Mouse (Mus musculus) layer of hippocampus, postnatal 36 days (tissue): ENCODE data around the gene Opn4. TPM values are rescaled to one million over a fixed set of nuclear protein-coding genes. Genes with fewer than 3 reads are reported as not detected.
A peak's percentile ranks its signal among the peaks of the same experiment; 100 is the strongest.

Source experiments
- DNase-seq, 2 experiments: peaks; one replicate each; pipeline ENCODE4 v3.0.0; 2022
- total RNA-seq, 2 experiments: library from RNA; stranded (reverse); gene quantifications; 2 replicates each; pipeline ENCODE4 v1.2.3; 2021

The Opn4 gene
- total RNA-seq, 2 experiments from 2014 or later: not detected

DNA sequence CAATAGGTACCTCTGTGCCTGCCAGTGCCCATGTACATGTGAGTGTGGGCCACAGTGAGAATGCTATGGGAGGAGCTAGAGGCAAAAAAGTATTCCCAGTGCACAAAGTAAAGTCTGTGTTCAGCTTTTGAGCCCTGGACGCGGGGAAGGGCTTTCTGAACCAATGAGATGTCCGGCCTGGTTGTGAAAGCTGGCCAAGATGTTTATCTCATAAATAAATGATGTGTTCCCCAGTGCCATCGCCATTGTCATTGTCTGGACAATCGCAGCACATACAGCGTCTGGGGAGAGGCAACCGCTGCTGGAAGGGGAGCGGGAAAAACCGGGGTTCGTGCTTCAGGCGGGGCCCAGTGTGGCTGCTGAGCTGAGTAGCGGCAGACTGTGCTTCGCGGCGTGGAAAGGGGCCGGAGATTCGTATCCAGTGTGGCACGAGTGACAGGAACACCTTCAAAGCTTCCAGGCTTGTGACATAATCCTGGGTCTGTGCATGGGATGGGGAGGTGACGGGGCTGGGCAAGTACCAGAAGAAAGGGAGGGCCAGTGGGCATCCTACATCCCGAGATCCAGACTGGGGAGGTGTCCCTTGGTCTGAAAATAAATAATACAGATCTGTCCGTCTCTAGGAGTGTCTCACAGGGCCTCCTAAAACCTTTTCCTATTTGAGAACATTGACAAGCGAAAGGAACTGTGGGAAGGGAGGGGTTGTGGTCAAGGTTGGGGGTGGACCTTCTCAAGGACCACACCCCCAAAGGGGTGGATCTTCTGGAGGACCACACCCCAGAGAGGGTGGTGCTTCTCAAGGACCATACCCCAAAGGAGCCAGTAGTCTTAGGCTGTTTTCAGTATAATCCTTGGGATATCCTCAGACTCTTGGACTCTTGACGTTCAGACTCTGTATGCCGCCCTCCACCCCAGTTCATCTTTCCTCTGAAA is 8.9 kb downstream of the Opn4 start:
- DNase-seq: peak in 1 of 2 experiments; percentile 25

- DNase-seq: no peak
These were observed 9.8 kb downstream of the Opn4 start for GRCm38 (mm10) chr14:34590017-34590570.

GRCm38 (mm10) chr14:34589185-34589713 is 10.7 kb downstream of the Opn4 start:
- no peak for DNase-seq

- no peak for DNase-seq
These were observed 11.4 kb downstream of the Opn4 start, which contains the start of gene Ldb3 for GRCm38 (mm10) chr14:34588498-34588897. Gene Ldb3, minus strand, starts transcription at chr14:34588682.

- DNase-seq: no peak
These were observed 11.9 kb downstream of the Opn4 start for GRCm38 (mm10) chr14:34588005-34588404.

DNA sequence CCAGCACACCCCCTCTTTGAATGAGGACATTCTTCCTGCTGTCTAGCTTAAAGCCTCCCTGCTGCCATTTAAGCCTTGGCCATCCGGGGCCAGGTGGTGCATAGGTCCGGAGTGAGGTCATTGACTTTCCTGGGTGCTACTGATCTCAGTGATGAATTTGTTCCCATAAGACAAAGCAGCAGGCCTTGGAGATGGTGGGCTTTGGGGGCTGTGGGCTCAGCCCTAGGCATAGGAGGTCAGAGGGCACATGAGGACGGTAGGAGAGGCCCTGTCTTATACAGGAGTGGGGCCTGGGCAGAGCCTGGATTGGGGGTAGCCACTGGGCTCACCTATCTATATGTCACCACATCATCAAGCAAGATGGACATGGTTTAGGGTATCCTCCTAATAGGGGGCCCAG is 13.1 kb downstream of the Opn4 start:
- DNase-seq: no peak

- DNase-seq: no peak
These were observed 14.4 kb downstream of the Opn4 start for GRCm38 (mm10) chr14:34585358-34586105.

DNA sequence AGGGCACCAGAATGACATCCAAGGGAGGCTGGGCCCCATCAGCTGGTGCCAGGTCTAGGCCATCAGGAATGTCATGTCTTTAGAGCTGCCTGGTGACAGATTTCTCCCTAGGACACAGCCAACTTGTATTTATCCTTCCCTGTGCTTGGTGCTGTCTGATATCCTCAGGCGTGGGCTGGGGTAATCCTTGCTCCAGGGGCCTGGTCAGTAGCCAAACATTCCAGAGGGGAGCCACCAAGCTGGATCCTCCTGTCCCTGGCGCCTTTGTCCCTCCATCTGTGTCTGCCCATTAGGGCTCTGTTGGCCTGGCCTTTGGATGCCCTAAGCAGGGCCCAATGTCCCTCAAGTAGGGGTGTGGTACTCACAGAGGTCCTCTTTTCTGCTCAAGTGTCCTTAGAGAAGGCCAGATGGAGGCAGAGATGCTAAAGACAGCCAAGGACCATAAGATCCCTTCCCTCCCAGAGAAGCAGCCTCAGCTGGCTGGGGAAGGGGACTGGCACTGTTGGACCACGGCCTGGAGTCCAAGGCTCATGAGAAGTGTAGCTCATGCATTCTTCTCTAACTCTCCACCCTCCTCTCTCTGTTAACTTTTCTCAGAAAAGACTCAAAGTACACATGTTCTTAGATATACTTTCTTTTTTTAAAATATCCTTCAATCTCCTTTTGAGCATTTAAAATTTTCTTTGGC is 17.1 kb downstream of the Opn4 start:
- DNase-seq: no peak

- DNase-seq: no peak
These were observed 23.1 kb downstream of the Opn4 start for GRCm38 (mm10) chr14:34576858-34577257.

DNA sequence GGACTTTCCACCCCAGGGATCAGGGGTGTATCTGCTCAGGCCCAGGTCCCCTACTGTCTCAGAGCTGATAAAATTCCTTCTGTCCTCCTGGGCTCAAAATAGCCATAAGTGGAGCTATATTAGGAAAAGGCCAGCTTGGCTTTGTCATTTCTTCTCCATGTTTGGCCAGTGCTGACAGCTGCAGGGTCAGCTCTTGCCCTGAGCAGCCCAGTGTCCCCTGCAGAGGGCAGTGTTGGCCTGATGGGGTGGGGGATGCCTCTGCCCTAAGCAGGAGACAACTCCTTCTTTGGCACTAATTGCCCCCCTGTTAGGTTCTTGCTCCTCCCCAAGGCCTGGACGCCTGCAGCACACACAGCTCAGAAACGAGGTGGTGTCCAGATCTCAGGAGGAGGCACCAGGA is 25.9 kb downstream of the Opn4 start:
- DNase-seq: no peak

DNA sequence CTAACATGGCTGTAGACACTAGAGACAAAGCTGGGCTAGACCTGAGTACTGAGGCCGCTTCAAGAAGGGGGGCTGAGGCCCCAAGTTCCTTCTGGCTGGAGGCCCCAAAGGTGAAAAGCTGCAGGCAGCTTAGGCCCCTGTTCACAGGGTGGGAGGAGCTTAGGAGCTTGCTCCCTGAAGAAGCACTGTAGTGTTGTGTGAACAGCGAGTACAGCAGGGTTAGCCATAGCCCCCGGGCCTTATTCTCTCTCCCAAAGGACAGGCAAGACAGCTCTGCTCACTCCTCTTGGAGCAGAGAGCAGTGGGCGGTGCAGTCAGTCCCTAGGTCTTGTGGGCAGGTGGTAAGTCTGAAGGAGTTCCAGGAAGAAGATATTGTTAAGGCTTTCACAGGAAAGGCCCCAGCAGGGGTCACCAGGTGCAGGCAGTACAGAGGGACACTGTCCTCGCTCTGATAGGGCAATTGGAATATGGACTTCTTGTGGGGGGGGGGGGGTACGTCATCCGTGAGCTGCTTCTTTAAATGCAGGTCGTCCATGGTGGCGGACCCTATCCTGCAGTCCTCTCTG is 26.5 kb downstream of the Opn4 start:
- DNase-seq: no peak

DNA sequence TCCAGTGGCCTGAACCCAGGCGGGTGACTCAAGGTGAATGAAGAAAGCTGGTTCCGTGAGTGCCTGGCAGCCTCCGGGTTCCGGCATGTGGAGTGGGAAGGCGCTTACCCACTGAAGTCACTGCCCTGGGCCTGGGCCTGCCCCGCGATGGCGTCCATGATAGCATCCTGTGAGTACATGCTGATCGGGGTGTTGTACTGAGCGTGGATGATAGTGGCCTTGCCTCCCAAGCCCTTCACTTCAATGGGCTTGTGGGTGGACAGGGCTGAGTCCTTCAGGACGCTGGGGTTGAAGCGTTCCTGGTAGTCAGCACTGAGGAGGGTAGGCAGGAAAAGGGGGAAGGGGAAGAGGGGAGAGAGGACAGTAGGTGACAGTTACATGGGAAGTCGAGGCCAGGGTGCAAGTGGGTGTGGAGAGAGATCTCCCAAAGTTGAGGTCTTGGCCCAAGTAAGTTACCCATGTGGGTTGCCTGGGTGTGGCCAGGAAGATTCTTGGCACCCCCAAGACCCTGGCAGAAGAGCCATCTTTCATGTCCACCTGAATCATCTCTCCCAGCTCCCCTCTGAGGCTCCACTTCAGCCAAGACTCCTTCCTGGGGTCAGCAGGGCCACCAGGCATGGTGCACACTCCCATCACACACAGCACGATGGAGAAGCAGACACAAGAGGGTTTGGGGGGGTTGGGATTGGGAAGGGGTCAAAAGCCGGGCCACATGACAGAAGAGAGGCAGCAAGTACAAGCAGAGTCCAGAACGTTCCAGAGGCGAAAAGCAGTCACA is 28.1 kb downstream of the Opn4 start:
- no peak for DNase-seq

DNA sequence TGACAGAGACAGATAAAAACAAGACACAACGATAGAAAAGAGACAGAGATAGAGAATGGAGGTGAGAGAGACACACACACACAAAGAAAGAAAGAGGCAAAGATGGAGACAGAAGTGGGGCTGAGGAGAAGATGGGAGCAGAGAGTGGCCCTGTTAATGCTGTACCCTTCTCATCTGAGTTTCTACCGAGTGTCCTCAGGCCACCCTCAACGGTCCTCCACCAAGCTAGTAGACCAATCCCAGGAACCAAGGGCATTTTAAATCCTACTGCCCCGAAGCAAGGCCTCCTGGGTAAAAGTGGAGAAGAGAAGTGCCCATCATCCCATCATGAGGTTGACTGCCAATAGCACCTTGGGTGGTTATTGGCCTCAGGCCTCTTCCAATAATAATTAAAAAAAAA is 29.0 kb downstream of the Opn4 start:
- DNase-seq: no peak

DNA sequence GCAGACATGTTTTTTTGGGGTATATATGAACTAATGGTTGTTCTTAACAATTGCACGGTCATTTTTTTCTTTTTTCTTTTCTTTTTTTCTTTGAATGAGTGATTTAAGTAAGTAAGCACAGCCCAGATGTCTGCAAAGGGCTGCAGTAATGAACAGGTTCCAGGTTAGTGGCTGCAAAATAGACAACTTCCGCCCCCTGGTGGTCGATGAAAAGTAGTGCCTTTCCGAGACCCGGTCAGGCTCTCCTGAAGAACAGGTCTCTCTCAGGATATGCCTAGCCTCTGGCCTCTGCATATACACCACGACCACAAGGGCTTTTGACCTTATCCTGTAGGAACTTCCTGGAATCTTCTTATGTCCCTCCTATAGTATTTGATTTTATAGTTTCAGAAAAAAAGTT is 29.6 kb downstream of the Opn4 start:
- DNase-seq: peak; percentile 69 to 76

GRCm38 (mm10) chr14:34569534-34570194 is 30.3 kb downstream of the Opn4 start:
- DNase-seq: no peak

GRCm38 (mm10) chr14:34568626-34569025 is 31.3 kb downstream of the Opn4 start:
- no peak for DNase-seq

DNA sequence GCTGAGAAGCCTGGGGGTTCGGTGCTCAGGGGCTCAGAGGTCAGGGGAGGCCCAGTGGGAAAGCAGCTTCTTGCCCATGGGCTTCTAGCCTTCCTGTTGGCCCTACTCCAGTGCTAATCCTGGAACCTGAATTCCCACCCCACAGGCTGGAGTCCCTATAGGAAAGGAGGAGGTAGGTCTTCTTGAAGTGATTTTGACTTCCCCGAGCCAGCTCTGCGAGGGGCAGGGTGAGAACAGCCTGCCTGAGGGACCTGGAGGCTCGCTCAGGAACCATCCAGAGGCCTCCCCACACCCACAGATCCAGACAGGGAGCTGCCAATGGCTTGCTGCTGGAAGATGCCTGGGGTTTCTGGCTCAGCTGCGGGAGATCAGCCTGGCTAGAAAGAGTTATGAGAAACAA is 32.2 kb downstream of the Opn4 start:
- no peak for DNase-seq

GRCm38 (mm10) chr14:34566530-34566929 is 33.4 kb downstream of the Opn4 start:
- no peak for DNase-seq

DNA sequence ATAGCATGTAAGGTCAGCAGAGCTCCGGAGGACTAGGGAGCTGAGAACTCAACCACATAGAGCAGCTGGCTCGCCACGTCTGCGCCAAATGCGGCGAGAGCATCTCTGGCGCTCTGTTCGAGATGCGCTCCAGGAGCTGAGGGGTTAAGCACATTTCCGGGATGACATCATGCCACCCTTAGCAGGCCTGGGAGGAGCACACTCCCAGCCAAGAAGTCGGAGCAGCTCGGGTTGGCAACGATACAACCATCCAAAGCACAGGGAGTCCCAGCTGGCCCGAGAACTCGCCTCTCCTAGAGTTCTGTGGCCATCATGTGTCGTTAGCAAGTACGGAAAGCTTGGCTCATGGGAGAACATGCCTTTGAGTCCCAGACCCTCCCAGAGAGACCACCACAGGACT is 34.2 kb downstream of the Opn4 start:
- DNase-seq: no peak

DNA sequence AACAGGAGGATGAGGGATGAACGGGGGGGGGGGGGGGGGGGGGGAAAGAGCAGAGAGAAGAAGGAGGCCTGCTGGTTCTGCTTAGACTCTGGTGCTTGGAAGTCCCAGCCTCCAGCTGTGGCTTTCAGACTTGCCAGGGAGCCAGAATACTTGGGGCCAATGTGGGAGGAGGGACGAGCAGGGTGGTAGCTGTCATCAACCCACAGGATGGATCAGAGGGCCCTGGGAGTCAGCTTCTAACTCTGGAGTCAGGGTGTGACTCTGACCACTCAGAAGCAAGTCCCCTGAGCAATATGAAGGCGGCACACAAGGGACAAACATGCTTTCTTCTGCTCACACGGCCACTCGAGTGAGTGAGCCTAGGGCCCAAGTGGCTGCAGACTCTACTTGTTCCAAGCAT is 35.3 kb downstream of the Opn4 start:
- DNase-seq: no peak

- no peak for DNase-seq
These were observed 37.5 kb downstream of the Opn4 start for GRCm38 (mm10) chr14:34562393-34562792.
